Mouse (Mus musculus): ENCODE data around the gene Nbea.

GRCm38 (mm10) chr3:55758297-55758696 lies 425.2 kb downstream of the Nbea start:
- TF ChIP-seq CTCF (IDR thresholded peaks at IDR 0.05; ENCODE audit: control insufficient read depth, insufficient read depth, insufficient read length) (no peak), MYOG (IDR thresholded peaks at IDR 0.05; ENCODE audit: control insufficient read depth, extremely low read depth, insufficient read length) (no peak), FOSL1 (IDR thresholded peaks at IDR 0.05; ENCODE audit: insufficient read depth, low read length, poor library complexity, severe bottlenecking) (no peak), MYOD1 (IDR thresholded peaks at IDR 0.05; ENCODE audit: control insufficient read depth, insufficient read length, low read depth) (no peak), USF1 (IDR thresholded peaks at IDR 0.05; ENCODE audit: low read depth) (no peak)
